Mouse (Mus musculus) G1E-ER4 (cell line): Measurements from ENCODE around the gene Cxcl2. TPM values are rescaled to one million over a fixed set of nuclear protein-coding genes. Genes with fewer than 3 reads are reported as not detected.

Experiments used
- GATA1 ChIP-seq: IDR thresholded peaks from one replicate; pipeline ENCODE4 v1.8.0; 2012; ENCODE audit warnings: low read length, inconsistent platforms
- polyA plus RNA-seq: library from polyadenylated mRNA; stranded (reverse); fragments of >175 nt; gene quantifications from 2 replicates; pipeline ENCODE4 v1.2.3, GENCODE M21; 2012

Gene Cxcl2
- polyA plus RNA-seq, 1 experiment = not detected

- no peak for TF ChIP-seq GATA1
Observed at GRCm38 (mm10) chr5:90882146-90882545, 21.5 kb upstream of the Cxcl2 start.

- TF ChIP-seq GATA1 = no peak
Observed at GRCm38 (mm10) chr5:90884628-90885242, 18.9 kb upstream of the Cxcl2 start.

GRCm38 (mm10) chr5:90888661-90889060 lies 15.0 kb upstream of the Cxcl2 start:
- no peak for TF ChIP-seq GATA1

- TF ChIP-seq GATA1 = no peak
Observed at GRCm38 (mm10) chr5:90890519-90891463, 12.9 kb upstream of the Cxcl2 start, which contains the start of gene Cxcl1. Cxcl1 (plus strand) TSS chr5:90891241.

GRCm38 (mm10) chr5:90891464-90891813 lies 12.2 kb upstream of the Cxcl2 start:
- no peak for TF ChIP-seq GATA1

- TF ChIP-seq GATA1 = no peak
Observed at GRCm38 (mm10) chr5:90894231-90894630, 9.4 kb upstream of the Cxcl2 start.

GRCm38 (mm10) chr5:90897429-90897828 lies 6.2 kb upstream of the Cxcl2 start:
- no peak for TF ChIP-seq GATA1

GRCm38 (mm10) chr5:90899308-90899707 lies 4.4 kb upstream of the Cxcl2 start:
- no peak for TF ChIP-seq GATA1

GRCm38 (mm10) chr5:90900147-90900546 lies 3.5 kb upstream of the Cxcl2 start:
- TF ChIP-seq GATA1 = no peak

- no peak for TF ChIP-seq GATA1
Observed at GRCm38 (mm10) chr5:90900688-90901087, 3.0 kb upstream of the Cxcl2 start.

- TF ChIP-seq GATA1 = no peak
Observed at GRCm38 (mm10) chr5:90902380-90903260, 1.1 kb upstream of the Cxcl2 start.

- TF ChIP-seq GATA1 = no peak
Observed at GRCm38 (mm10) chr5:90908983-90909382, 5.3 kb downstream of the Cxcl2 start.

- TF ChIP-seq GATA1 = no peak
Observed at GRCm38 (mm10) chr5:90919495-90919894, 15.8 kb downstream of the Cxcl2 start.

GRCm38 (mm10) chr5:90922958-90923357 lies 19.3 kb downstream of the Cxcl2 start:
- no peak for TF ChIP-seq GATA1

GRCm38 (mm10) chr5:90930546-90930945 lies 26.9 kb downstream of the Cxcl2 start:
- TF ChIP-seq GATA1 = no peak
